Mouse (Mus musculus): ENCODE data around the gene Ckm. TPM values are rescaled to one million over a fixed set of nuclear protein-coding genes. Genes with fewer than 3 reads are reported as not detected.

Ckm gene
- total and polyA plus RNA-seq, 3 experiments, result 0.08 to 0.47 TPM; not detected in 1

DNA sequence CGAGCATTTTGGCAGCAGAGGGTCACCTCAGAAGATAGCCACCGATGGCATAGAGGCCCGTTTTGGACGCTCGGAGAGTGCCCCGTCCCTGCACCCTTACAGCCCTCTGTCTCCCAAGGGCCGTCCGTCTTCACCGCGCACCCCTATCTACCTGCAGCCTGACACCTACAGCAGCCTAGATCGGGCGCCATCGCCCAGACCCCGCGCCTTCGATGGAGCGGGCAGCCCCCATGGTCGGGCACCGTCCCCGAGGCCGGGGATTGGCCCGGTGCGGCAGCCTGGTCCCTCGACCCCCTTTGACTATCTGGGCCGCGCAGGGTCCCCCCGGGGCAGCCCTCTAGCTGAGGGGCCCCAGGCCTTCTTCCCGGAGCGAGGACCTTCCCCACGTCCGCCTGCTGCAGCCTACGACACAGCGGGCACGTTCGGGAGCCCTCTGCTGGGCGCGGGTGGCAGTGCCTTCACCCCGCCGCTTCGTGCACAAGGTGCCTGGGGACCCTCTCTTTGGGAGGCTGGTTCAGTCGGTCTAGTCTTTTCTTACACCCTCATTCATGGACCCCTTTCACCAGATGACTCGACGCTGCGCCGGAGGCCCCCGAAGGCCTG lies 34.7 kb upstream of the Ckm start:
- H3K9me3 ChIP-seq (replicated peaks; ENCODE audit: low read length), result no peaks in the 10 kb centered on the region
- no peaks in the 10 kb centered on the region for H3K79me2 ChIP-seq (replicated peaks; ENCODE audit: control insufficient read depth, extremely low read depth, insufficient read depth, poor library complexity, severe bottlenecking)
- H3K36me3 ChIP-seq (replicated peaks in 1 of 2; ENCODE audit: control insufficient read depth in 1 of 2, insufficient read depth in 1 of 2, low read length in 1 of 2), result no peaks in the 10 kb centered on the region
- H3K27me3 ChIP-seq (replicated peaks), result peaks cover 12% of the 10 kb centered on the region
- TF ChIP-seq NELFE (IDR thresholded peaks at IDR 0.05; ENCODE audit: low read depth, low read length) (no peak), SMC3 (IDR thresholded peaks at IDR 0.05; ENCODE audit: low read depth, low read length) (peak; percentile 40; the same call in 1 of the 2 replicates), USF2 (conservative IDR thresholded peaks at IDR 0.05; ENCODE audit: low read depth, low read length) (no peak), CTCF (conservative IDR thresholded peaks at IDR 0.05 in 1 of 2, IDR thresholded peaks at IDR 0.05 in 1 of 2; ENCODE audit: low read depth in 2 of 2, low read length in 2 of 2) (peak; percentile 18 to 69; a peak in 3 of 4 replicates), GABPA (IDR thresholded peaks at IDR 0.05; ENCODE audit: insufficient replicate concordance, low read depth, low read length) (no peak)
- in situ Hi-C loops (cut with MboI; ENCODE audit: low pct_ligation_motif_present, low pct_unique_long_range_greater_than_20kb, low sequenced_read_pairs), result no loop called here
- H3K27ac ChIP-seq (ENCODE audit: insufficient read depth, low read depth), result no peak overlapping the region
- no peak overlapping the region for H3K4me3 ChIP-seq (replicated peaks in 1 of 3; ENCODE audit: low read depth in 2 of 3, low read length in 2 of 3, poor library complexity in 1 of 3)
- H3K4me2 ChIP-seq (ENCODE audit: insufficient read depth, low read depth, poor library complexity, severe bottlenecking), result 0 out of 2 replicates have a peak overlapping the region, but pooled peaks have one; percentile 8
- H3K9ac ChIP-seq (ENCODE audit: insufficient read depth, low read depth), result no peak overlapping the region
- dilution Hi-C loops (cut with MboI; ENCODE audit: extremely low pct_ligation_motif_present, extremely low pct_unique_long_range_greater_than_20kb, low sequenced_read_pairs), result no loop called here
- DNase-seq (ENCODE audit: extremely low read depth), result no peak
- peaks cover 2 to 5% of the 10 kb centered on the region in 2 experiments; a peak in 3 of 4 replicates for H3K4me1 ChIP-seq (ENCODE audit: control insufficient read depth in 1 of 2, insufficient read depth in 2 of 2)

DNA sequence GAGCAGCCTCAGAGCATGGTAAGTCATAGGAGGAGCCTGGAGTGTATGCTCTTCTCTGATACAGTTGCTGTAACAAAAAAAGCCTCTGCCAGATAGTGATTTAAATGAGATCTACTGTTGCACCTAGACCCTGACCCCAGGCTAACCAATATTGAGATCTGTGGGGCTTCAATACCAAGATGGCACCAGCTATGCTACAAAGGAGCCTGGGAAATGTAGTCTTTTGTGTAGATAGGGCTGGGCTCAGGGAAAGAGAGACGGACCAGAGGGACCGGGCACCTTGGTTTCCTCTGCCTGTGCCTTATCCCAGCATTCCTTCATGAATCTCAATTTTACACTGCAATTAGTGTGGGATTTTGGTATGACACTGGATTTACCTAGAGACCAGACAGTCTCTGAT lies 31.2 kb upstream of the Ckm start:
- H3K79me2 ChIP-seq (replicated peaks; ENCODE audit: control insufficient read depth, extremely low read depth, insufficient read depth, poor library complexity, severe bottlenecking), result no peaks in the 10 kb centered on the region
- no peak overlapping the region for H3K4me2 ChIP-seq (ENCODE audit: insufficient read depth, low read depth, poor library complexity, severe bottlenecking)
- no peak overlapping the region for H3K9ac ChIP-seq (ENCODE audit: insufficient read depth, low read depth)
- dilution Hi-C loops (cut with MboI; ENCODE audit: extremely low pct_ligation_motif_present, extremely low pct_unique_long_range_greater_than_20kb, low sequenced_read_pairs) (no loop called here), in situ Hi-C loops (cut with MboI; ENCODE audit: low pct_ligation_motif_present, low pct_unique_long_range_greater_than_20kb, low sequenced_read_pairs) (no loop called here)
- TF ChIP-seq HCFC1 (IDR thresholded peaks at IDR 0.05; ENCODE audit: low read depth, low read length), result peak; percentile 71
- no peak for TF ChIP-seq UBTF (IDR thresholded peaks at IDR 0.05; ENCODE audit: low read depth, low read length)
- no peak for TF ChIP-seq POLR2AphosphoS2 (IDR thresholded peaks at IDR 0.05; ENCODE audit: low read depth, low read length)
- no peak for TF ChIP-seq CHD1 (IDR thresholded peaks at IDR 0.05; ENCODE audit: low read depth, low read length)
- peaks cover 3 to 5% of the 10 kb centered on the region in 2 experiments; a peak in 3 of 4 replicates for H3K4me1 ChIP-seq (ENCODE audit: control insufficient read depth in 1 of 2, insufficient read depth in 2 of 2)
- H3K4me3 ChIP-seq (replicated peaks in 1 of 3; ENCODE audit: low read depth in 2 of 3, low read length in 2 of 3, poor library complexity in 1 of 3), result no peak overlapping the region
- no peaks in the 10 kb centered on the region for H3K9me3 ChIP-seq (replicated peaks; ENCODE audit: low read length)
- no peak overlapping the region for H3K27ac ChIP-seq (ENCODE audit: insufficient read depth, low read depth)
- peaks cover 0 to 2% of the 10 kb centered on the region in 2 experiments for H3K36me3 ChIP-seq (replicated peaks in 1 of 2; ENCODE audit: control insufficient read depth in 1 of 2, insufficient read depth in 1 of 2, low read length in 1 of 2)
- DNase-seq (ENCODE audit: extremely low read depth), result no peak
- H3K27me3 ChIP-seq (replicated peaks), result peaks cover 3% of the 10 kb centered on the region

DNA sequence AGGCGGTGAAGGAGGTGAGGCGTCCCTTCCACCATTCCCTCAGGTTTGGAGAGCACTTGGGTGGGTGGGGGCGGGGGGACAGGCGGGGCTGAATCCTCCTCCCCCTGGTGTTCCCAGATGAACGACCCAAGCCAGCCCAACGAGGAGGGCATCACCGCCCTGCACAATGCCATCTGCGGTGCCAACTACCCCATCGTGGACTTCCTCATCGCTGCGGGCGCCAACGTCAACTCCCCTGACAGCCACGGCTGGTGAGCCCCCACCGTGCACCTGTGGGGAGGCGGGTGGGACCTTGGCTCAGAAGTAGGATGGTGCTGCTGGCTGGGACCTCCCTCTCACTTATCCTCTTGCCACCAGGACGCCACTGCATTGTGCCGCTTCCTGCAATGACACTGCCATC lies 29.2 kb upstream of the Ckm start:
- dilution Hi-C loops (cut with MboI; ENCODE audit: extremely low pct_ligation_motif_present, extremely low pct_unique_long_range_greater_than_20kb, low sequenced_read_pairs) (no loop called here), in situ Hi-C loops (cut with MboI; ENCODE audit: low pct_ligation_motif_present, low pct_unique_long_range_greater_than_20kb, low sequenced_read_pairs) (no loop called here)
- peaks cover 2% of the 10 kb centered on the region for H3K27me3 ChIP-seq (replicated peaks)
- no peak for DNase-seq (ENCODE audit: extremely low read depth)
- peaks cover 0 to 3% of the 10 kb centered on the region in 2 experiments; a peak in 1 of 4 replicates for H3K4me1 ChIP-seq (ENCODE audit: control insufficient read depth in 1 of 2, insufficient read depth in 2 of 2)
- H3K4me3 ChIP-seq (replicated peaks in 1 of 3; ENCODE audit: low read depth in 2 of 3, low read length in 2 of 3, poor library complexity in 1 of 3), result no peak overlapping the region
- H3K27ac ChIP-seq (ENCODE audit: insufficient read depth, low read depth), result no peak overlapping the region
- H3K79me2 ChIP-seq (replicated peaks; ENCODE audit: control insufficient read depth, extremely low read depth, insufficient read depth, poor library complexity, severe bottlenecking), result no peaks in the 10 kb centered on the region
- H3K9me3 ChIP-seq (replicated peaks; ENCODE audit: low read length), result no peaks in the 10 kb centered on the region
- peaks cover 0 to 2% of the 10 kb centered on the region in 2 experiments for H3K36me3 ChIP-seq (replicated peaks in 1 of 2; ENCODE audit: control insufficient read depth in 1 of 2, insufficient read depth in 1 of 2, low read length in 1 of 2)
- H3K9ac ChIP-seq (ENCODE audit: insufficient read depth, low read depth), result no peak overlapping the region
- TF ChIP-seq ELF1 (IDR thresholded peaks at IDR 0.05; ENCODE audit: low read depth, low read length), result no peak
- no peak for TF ChIP-seq MAX (IDR thresholded peaks at IDR 0.05; ENCODE audit: low read length)
- no peak for TF ChIP-seq POLR2A (IDR thresholded peaks at IDR 0.05; ENCODE audit: low read depth, low read length)
- TF ChIP-seq ZKSCAN1 (IDR thresholded peaks at IDR 0.05; ENCODE audit: borderline replicate concordance, low read depth, low read length), result no peak
- TF ChIP-seq ZNF384 (IDR thresholded peaks at IDR 0.05; ENCODE audit: low read depth, low read length), result no peak
- TF ChIP-seq EP300 (IDR thresholded peaks at IDR 0.05; ENCODE audit: low read length), result no peak
- TF ChIP-seq PAX5 (IDR thresholded peaks at IDR 0.05; ENCODE audit: low read length), result no peak
- no peak for TF ChIP-seq SIN3A (IDR thresholded peaks at IDR 0.05; ENCODE audit: low read length)
- no peak for TF ChIP-seq TBP (conservative IDR thresholded peaks at IDR 0.05; ENCODE audit: low read depth, low read length)
- H3K4me2 ChIP-seq (ENCODE audit: insufficient read depth, low read depth, poor library complexity, severe bottlenecking), result no peak overlapping the region
